Mouse (Mus musculus) naive thymus-derived CD4-positive, alpha-beta T cell, adult 2 months (primary cell): ENCODE measurements at regions not wholly inside any gene's neighbourhood (a gene's known extent, or its start where the extent isn't known, plus 50 kb on each side); places are given as distances from the start of the nearest gene placed in this dataset.

ENCODE experiments used
- DNase-seq: peaks from one replicate; pipeline ENCODE4 v3.0.0-alpha.2; 2011; ENCODE audit warnings: low read depth

- no peak for DNase-seq
Observed at GRCm38 (mm10) chr2:106256012-106256411, 252.7 kb upstream of the Dnajc24 start.

GRCm38 (mm10) chr2:106234358-106234757, 231.0 kb upstream of the Dnajc24 start:
- no peak for DNase-seq

- no peak for DNase-seq
Observed at GRCm38 (mm10) chr2:106231136-106231535, 227.8 kb upstream of the Dnajc24 start.

GRCm38 (mm10) chr2:106230021-106230420, 226.7 kb upstream of the Dnajc24 start:
- no peak for DNase-seq

GRCm38 (mm10) chr2:106228249-106228648, 224.9 kb upstream of the Dnajc24 start:
- no peak for DNase-seq

GRCm38 (mm10) chr2:106216169-106216568, 212.8 kb upstream of the Dnajc24 start:
- no peak for DNase-seq

GRCm38 (mm10) chr2:106213740-106214139, 210.4 kb upstream of the Dnajc24 start:
- no peak for DNase-seq

- DNase-seq, result no peak
Observed at GRCm38 (mm10) chr2:106210773-106211172, 207.4 kb upstream of the Dnajc24 start.

- no peak for DNase-seq
Observed at GRCm38 (mm10) chr2:106208767-106209250, 205.5 kb upstream of the Dnajc24 start.

GRCm38 (mm10) chr2:106200130-106200529, 196.8 kb upstream of the Dnajc24 start:
- DNase-seq, result no peak

GRCm38 (mm10) chr2:106195170-106195569, 191.8 kb upstream of the Dnajc24 start:
- DNase-seq, result no peak

GRCm38 (mm10) chr2:106194369-106195023, 191.1 kb upstream of the Dnajc24 start:
- DNase-seq, result peak; percentile 1

GRCm38 (mm10) chr2:106193889-106194347, 190.6 kb upstream of the Dnajc24 start:
- DNase-seq, result no peak

- DNase-seq, result no peak
Observed at GRCm38 (mm10) chr2:106190579-106191322, 187.4 kb upstream of the Dnajc24 start.

GRCm38 (mm10) chr2:106183651-106184050, 180.3 kb upstream of the Dnajc24 start:
- DNase-seq, result no peak

- DNase-seq, result no peak
Observed at GRCm38 (mm10) chr2:106182051-106182450, 178.7 kb upstream of the Dnajc24 start.

- no peak for DNase-seq
Observed at GRCm38 (mm10) chr2:106162681-106163080, 159.3 kb upstream of the Dnajc24 start.

- DNase-seq, result no peak
Observed at GRCm38 (mm10) chr2:106161877-106162276, 158.5 kb upstream of the Dnajc24 start.

GRCm38 (mm10) chr2:106149701-106150100, 146.4 kb upstream of the Dnajc24 start:
- no peak for DNase-seq

GRCm38 (mm10) chr2:106140931-106141330, 137.6 kb upstream of the Dnajc24 start:
- DNase-seq, result no peak

GRCm38 (mm10) chr2:106101002-106101401, 97.7 kb upstream of the Dnajc24 start:
- DNase-seq, result no peak

- no peak for DNase-seq
Observed at GRCm38 (mm10) chr2:106086121-106086520, 82.8 kb upstream of the Dnajc24 start.
